Mouse (Mus musculus): ENCODE measurements at regions not wholly inside any gene's neighbourhood (a gene's known extent, or its start where the extent isn't known, plus 50 kb on each side); places are given as distances from the start of the nearest gene placed in this dataset.

DNA sequence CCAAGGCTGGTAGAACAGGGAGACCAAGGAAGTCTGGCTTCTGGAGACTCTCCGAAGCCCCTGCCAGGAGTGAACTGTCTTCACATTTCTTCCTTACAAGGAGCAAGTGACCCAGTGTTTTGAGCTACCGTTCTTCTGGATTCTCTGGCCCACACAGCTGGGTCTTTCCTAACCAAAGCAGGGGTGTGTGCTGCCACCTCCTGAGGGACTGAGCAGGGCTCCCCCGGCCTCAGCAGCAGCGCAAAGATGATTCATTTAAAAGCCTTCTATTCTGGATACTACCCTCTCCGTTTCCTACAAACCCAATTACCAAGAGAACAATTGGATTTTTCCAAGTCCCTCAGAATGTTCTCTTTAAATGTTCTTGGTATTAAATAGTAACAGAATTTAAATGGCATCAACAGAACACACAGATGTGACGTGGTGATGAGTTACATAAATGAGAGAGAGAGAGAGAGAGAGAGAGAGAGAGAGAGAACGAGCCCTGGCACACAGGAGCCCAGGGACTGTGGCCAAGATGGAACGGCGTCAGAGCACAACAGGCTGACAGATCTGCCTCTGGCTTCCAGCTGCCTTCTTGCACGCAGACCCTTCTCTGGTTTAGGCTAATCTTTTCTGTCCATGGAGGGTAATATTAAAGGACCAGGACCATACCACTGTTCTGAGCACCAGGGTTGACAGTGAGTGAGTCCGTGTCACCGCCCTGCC lies 191.6 kb downstream of the Agtpbp1 start:
- DNase-seq (ENCODE audit: low read depth, low spot score), result no peak

DNA sequence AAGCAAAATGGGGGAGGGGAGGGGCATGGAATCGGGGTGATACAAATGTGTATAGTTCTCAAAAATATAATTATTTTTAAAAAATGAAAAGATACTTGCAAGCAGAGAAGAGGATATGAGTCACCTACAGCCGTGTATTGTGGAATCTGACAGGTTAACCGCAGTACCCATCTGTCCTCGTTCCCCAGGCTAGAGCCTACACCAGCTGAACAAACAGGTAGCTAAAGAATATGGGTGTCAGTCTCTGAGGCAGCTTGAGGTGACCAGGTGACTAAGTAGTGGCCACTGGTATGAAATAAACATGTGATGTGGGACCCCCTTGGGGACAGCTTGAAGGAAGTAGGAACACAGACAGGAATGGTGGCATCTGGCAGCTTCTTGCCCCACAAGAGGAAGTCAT lies 192.2 kb downstream of the Agtpbp1 start:
- no peak for DNase-seq (ENCODE audit: low read depth, low spot score)

DNA sequence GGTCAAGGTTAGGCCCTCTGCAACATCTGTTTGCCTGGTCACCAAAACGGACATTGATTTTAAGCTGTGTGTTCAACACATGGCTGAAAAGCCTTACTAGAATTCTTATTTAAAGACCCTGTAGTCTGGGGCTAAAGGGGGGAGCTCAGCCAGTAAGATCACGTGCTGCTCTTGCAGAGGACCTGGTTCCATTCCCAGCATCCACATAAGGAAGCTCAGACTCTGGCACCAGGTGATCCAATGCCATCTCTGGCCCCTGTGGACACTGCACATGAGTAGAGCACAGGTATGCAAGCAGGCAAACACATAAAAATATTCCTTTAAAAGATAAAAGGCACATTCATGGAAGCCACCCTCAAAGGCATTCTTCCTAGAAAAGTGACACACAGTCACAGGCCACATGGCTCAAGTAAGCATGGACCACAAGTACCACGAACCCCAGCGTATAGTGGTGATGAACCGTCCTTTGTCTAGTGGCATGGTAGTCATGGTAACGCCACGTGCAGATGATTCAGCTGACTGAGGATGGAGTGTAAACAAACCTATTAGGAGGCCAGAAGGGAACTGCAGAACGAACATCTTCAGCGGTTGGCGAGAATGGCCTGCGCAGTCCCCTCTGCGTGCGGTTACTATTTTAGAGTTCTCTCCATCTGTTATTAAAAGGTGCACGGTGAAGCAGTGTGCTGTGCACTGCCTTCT lies 197.3 kb downstream of the Agtpbp1 start:
- DNase-seq (ENCODE audit: low read depth, low spot score), result no peak

DNA sequence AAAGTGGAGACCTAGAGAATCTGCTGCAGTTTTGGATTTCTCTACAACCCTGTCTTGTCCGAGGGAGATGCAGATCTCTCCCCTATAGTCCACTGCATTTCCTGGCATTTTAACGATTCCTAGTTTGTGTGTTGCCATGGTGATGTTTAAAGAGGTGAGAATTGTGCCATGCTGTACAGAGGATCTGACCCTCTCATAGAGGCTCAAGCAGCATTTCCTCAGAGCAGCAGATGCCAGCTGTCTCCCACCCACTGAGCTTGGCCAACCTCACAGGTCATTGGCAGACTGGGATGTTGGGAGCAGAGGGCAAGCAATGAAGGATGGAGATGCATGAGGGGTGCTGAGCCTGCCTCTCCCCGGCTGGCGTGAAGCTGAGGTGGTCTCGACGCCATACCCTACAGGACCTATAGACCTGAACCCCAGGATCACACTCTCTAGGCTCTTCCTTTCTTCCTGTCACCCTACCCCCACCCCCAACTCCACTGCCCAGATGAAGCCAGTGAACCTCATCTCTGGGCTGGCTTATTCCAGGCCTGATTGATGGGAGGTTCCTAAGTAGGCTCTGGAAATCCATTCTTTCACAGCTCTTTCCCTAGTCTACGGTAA lies 198.0 kb downstream of the Agtpbp1 start:
- no peak for DNase-seq (ENCODE audit: low read depth, low spot score)

DNA sequence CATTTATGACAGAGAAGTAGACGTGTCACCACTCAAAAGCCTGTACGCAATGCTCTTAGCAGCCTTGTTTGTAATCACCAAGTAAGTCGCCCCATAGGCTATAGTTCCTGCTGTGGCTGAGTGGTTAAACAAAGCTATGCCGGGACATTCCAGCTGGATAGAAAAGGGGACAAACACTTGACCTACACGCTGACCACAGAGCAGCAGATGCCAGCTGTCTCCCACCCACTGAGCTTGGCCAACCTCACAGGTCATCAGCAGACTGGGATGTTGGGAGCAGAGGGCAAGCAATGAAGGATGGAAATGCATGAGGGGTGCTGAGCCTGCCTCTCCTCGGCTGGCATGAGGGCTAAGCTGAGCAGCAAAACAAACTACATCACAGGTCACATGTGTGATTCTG lies 199.2 kb downstream of the Agtpbp1 start:
- DNase-seq (ENCODE audit: low read depth, low spot score), result no peak

DNA sequence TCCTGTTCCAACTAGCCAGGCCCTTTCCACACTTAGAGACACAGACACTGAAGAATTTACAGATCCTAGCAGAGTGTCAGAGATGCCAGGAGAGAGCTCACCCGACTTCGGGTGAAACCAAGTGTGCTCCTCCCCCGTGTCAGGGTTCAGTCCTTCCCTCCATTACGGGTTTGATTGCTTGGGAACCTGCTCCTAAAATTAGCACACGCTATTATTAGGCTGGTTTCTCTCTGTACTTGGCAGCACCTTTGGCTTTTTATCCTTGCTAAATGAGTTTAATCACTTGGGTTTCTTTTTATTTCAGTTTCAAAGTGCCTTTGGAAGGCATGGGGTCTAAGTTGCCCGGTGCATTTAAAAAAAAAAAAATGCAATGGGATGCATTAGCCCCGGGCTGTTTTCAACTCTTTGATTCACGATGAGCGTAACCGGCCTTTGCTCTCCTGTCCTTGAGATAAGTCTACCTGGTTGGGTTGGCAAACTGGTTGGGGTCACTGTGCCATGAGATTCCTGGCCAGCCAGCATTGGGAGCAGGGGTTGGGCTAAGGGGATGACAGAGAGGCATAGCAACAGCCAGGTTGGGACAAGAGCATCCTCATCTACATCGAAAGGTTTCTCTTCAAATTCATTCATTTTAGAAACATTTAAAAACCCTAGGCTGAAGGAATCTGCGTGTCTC lies 214.7 kb downstream of the Agtpbp1 start:
- DNase-seq (ENCODE audit: low read depth, low spot score), result no peak

DNA sequence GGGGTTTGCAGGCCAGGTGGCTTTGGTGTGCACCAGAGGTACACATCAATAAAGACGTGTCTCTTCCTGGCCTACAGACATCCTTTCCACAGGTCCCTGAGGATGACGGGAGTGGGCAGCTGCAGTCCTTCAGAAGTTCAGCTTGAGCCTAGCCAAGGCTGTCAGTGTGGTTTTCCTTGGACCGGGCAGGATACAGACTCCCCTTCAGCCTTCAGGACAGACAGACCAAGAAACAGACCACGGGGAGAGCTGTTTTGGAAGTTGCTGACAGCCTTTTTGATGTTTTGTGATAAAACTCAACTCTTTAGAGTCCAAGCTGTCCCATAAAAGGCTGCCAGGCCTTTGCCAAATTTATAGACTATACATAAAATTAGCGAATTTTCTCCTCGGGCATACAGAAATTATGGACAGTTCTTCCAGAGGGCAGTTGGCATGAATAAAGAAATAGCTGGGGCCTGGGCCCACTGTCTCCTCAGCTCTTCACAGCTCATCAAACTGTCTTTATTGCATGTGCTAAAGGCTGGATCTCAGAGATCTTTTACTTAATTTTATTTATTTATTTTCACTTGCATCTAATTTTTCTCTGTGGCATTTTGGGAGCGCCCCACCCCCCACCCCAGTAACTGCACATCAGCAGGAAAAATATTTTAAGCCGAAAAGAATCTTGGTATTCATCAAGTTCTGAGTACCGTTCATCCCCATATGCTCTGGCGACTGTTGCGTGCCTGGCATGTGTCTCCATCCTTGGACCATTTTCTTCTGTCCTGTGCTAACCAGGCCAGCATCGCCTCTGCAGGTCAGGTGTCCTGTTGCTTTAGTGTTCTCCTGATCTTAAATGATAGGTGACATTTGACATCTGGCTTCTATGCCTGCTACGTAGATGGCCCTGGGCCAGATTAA lies 216.2 kb downstream of the Agtpbp1 start:
- DNase-seq (ENCODE audit: low read depth, low spot score), result no peak

DNA sequence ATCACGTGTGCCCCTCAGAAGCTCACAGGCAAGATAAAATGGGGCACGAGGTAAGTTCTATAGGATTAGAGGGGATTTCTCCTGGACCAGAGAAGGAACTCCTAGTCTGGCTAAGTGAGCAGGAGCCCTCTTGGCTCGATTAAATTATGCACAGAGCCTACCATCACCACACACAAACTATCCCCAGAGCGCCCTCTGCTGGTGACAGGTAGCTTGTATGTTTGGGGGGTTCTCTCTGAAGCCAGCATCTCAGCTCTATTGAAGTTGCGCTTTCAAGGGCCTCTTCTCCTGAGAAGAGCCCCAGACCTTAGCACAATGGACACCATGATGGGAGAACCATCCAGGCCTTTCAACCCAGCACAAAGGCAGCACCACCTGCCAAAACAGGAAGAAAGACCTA lies 219.6 kb downstream of the Agtpbp1 start:
- DNase-seq (ENCODE audit: low read depth, low spot score), result peak; percentile 85

DNA sequence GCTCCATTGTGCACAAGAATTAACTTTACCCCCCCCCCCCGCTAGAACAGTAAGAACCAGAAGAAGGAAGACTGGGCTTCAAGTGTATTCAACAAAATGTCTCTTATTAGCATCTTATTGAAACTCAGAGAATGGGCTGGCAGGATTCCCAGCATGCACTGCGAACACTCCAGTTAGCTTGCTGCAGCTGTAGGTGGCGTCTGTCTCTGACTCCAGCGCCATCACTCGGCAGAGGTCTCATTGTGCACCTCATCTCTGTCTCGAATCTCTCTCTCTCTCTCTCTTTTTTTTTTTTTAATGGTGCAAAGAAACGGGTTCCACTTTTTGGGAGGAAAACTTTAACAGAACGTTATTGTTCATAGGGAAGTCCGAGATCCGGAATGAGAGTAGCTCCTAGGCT lies 221.6 kb downstream of the Agtpbp1 start:
- DNase-seq (ENCODE audit: low read depth, low spot score), result peak; percentile 53

DNA sequence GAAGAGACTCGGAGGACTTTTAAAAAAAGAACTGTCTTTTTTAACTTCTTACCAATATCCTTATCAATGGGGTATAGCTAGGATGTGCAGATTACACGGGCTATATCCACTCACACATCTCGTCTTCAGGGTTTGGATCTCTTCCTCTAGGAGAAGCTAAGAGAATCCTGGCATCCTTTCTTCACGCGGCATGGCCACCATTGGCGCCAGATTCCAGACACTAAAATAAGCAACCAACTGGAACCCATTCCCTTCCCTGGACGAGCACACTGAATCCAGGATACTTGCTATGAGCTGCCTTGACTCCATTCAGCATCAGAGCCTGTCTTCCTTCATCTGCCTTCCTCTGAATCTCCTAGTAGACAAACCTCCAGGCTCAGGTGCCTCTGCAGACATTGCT lies 223.7 kb downstream of the Agtpbp1 start:
- DNase-seq (ENCODE audit: low read depth, low spot score), result no peak

DNA sequence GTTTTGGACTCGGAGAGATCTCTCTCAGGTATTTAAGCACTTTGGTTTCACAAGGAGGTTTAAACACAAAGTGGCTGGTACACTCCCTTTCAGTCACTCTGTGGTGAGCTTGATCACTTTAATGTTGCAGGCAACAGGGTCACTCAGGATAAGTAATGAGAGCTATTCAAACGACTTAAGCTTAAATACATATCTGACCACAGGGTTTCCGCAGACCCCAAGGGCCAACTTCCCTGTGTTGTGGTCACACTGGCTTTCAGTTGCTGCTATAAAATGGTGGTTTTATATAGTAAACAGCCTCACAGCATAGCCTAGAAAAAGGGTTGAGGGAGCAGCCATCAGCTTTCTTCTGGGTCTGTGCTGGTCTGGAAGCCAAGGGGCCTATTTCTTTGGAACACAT lies 225.0 kb downstream of the Agtpbp1 start:
- no peak for DNase-seq (ENCODE audit: low read depth, low spot score)

DNA sequence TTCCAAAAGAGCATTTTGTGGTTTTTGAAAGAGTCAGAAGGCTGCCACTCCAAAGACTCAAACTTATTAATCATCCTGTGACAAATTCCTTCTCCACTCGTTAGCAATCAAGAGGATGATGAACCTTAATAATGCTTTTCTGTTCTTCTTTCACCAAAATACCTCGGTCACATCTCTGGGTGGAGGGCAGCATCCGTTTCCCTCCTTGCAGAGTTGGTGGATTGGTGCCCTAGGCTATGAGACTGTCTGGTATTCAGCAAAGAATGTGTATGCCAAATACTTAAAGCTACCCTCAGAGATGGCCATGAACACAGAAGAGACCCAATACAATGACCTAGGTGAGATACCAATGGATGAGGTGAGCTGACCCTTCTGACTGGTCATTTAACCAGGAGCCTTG lies 226.6 kb downstream of the Agtpbp1 start:
- no peak for DNase-seq (ENCODE audit: low read depth, low spot score)

DNA sequence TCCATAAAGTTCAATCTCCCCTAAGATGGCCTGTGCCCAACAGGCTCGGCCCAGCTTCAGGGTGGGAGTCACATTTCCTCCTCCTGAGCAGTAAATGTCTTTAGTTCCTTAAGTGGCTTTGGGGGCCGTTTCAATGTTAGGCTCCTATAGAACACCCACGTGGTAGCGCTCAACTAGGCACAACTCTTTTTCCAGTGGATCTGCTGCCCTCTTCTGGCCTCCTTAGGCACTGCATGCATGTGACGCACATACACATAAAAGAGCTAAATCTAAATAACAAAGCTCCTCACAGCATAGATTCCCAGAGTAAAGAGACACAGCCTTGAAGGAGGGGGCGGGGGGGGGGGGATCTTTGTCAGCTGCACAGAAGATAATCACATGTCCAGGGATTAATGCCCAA lies 233.6 kb downstream of the Agtpbp1 start:
- peak; percentile 92 for DNase-seq (ENCODE audit: low read depth, low spot score)

DNA sequence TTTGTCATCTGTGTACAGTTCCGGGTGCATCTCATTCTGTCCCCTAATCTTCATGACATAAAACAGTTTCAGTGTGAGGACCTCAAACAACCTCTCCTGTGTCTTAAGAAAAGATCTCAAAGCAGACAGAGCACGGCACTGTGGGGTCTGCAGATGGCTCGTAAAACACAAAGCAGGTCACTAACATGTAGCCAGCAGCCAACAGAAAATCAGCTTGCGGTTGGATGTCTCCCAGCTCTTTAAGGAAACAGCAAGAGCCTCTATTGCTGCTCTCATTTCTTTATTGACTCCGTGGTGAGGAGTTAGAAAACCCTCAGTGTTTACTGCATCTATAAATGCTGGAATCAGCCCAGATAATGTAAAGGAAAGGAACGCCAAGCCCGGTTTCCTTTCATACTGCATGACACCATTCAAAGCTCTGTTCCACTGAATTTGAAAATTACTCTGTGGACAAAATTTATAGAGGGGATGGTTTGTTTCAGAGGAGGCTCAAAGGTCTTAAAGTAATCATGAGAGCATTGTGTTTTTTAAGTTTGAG lies 234.3 kb downstream of the Agtpbp1 start:
- no peak for DNase-seq (ENCODE audit: low read depth, low spot score)

DNA sequence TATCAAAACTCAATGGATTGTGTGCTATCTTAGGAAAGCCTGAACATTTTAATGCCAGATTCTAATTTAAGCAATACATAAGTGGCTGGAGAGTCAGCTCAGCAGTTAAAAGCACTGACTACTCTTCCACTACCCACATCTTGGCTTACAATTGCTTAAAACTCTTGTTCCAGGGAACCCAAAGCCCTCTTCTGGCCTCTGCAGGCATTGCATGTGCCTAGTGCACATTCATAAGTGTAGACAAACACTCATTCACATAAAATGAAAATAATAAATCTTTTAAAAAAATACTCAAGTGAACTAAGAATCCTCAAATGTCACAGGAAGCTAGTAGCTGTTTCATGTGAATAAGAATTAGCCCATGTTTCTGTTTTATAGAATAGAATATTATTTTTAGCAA lies 236.5 kb downstream of the Agtpbp1 start:
- peak; percentile 27 for DNase-seq (ENCODE audit: low read depth, low spot score)

DNA sequence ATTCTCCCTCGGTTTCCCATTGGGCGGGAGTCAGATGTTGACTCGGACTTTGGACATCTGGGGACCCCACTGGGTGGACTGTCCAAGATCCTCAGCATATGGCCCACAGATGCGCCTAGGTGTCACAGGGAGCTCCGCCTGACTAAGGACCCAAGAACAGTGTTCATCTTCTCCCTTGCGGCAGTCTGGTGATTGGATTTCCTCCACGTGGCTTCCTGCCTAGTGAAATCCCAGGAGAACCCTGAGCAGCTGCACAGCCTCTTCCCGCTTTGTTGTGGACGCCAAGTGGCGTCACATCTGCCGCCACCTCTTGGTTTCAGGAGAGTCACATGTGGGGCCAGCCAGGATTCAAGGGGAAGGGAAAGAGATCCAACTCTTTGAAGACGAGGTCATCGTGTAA lies 243.2 kb downstream of the Agtpbp1 start:
- DNase-seq (ENCODE audit: low read depth, low spot score), result no peak

DNA sequence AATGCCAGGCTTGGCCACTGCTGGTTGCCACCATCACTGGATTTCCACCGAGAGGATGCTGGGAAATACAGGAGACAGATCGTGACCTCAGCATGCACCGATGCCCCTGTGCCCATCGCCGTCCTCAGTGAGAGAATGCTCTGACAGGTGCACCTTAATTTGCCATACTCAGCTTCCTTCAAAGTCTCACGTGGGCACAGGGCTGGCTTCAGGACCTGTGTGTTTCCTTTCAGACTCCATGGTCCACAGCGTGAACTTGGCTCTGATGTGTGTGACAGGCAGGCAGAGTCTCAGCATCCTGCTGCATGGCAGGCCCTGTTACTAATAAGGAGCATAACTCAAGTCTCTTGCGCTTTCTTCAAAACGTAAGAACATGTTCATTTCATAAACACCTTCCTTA lies 246.6 kb downstream of the Agtpbp1 start:
- no peak for DNase-seq (ENCODE audit: low read depth, low spot score)

DNA sequence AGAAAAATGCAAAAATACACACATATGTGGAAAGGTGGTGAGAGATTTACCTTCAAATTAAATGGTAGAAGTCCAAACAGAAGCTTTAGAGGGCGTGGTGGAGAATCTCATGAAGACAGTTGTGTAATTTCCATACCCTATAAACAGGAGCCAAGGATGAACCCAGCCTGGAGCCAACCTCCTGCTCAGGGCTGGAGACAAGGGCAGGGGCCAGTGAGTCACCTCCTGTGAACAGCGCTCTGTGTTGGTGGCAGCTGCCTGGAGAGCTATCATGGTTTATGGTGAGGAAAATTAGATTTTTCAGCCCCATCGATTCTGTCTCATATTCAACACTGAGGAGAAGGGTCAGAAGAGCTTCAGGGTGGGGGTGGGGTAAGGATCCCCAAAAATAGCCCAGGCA lies 261.1 kb downstream of the Agtpbp1 start:
- no peak for DNase-seq (ENCODE audit: low read depth, low spot score)

DNA sequence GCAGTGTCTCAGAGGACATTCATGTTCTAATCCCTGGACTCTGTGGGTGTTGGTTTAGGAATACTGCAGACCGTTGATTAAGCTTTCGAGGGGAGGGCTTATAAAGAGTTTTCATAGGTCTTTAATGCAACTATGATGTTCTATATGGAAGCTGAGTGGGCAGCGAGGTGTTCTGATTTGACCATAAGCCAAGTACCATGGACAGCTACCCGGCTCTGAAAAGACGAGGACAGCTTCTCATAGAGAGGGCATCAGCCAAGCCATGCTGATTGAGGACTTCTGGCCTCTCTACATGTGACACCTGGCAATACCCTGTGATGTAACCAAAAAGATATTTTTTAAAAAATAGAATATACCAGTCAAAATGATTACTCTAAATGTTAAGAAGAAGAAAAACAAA lies 261.6 kb downstream of the Agtpbp1 start:
- peak; percentile 27 for DNase-seq (ENCODE audit: low read depth, low spot score)

DNA sequence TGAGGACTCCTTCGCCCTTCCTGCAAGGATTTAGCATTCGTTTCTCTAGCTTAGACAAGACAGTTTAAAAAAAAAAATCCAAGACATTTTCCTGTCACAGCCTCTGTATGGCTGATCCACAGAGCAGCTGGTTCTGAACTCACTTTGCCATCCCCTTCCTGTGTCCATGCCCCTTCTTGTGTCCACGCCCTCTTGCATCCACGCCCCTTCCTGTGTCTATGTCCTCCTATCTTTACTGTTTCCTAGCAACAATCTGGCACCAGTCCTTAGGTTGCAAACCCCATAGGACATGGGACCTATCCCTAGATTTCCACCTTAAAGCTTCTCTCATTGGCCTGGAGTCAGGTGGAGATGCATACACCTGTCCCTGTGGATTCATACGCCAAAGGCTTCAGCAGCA lies 264.8 kb downstream of the Agtpbp1 start:
- DNase-seq (ENCODE audit: low read depth, low spot score), result peak; percentile 32

DNA sequence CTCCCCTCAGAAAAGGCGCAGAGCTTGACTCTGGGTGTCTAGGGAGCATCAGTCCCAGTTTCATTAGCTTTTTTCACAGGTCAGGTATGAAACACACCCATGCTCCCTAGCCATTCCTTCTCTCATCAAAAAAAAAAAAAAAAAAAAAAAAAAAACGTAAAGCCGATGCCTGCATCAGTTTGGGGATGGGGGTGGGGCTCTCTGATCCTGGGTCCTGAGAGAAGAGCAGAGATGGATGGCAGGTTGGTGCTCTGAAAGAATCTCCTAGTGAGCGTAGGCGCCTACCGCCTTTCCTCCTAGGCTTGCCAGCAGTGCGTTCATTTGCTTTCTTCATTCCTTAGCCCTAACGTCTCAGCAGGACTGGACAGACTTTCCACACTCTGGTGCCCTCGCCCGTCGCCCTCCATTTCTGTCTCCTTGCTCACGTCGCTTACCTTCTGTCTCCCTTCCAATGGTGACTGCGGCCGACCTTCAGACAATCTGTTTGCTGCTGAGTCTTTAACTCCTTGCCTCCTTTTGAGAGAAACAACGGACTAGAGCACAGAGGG lies 267.5 kb downstream of the Agtpbp1 start:
- no peak for DNase-seq (ENCODE audit: low read depth, low spot score)
